Mouse (Mus musculus): ENCODE data around the gene Cdkn1a. TPM values are rescaled to one million over a fixed set of nuclear protein-coding genes. Genes with fewer than 3 reads are reported as not detected.
"Not testable (repeated sequence)": the region's sequence is repeated elsewhere in the genome, so short reads cannot be mapped to it uniquely, and the experiment has no call there.

The Cdkn1a gene
- not detected in 2 replicates for polyA plus RNA-seq (2012; ENCODE audit: insufficient read depth, insufficient read length, low replicate concordance, missing spikeins)

- TF ChIP-seq CTCF (IDR thresholded peaks at IDR 0.05; ENCODE audit: insufficient read depth, low read depth, low read length): no peak
- no peak for TF ChIP-seq POLR2A (IDR thresholded peaks at IDR 0.05; ENCODE audit: insufficient read depth, low read depth, low read length)
- Histone ChIP-seq H3K4me1 (ENCODE audit: control insufficient read depth, insufficient read depth, low read length) (peaks cover 10% of the 10 kb centered on the region; the same call in 1 of the 2 replicates), H3K4me3 (ENCODE audit: insufficient read depth, low read depth, low read length) (no peak within 1 kb of the TSS), H3K27ac (ENCODE audit: insufficient read depth, low read depth, low read length) (no peak within 1 kb of the TSS)
- 87% methylated on average over 3 of the region's 3 CpGs for WGBS
Measured at GRCm38 (mm10) chr17:29090776-29091175, at the start of gene Cdkn1a. Gene Cdkn1a, plus strand, starts transcription at chr17:29090976.

GRCm38 (mm10) chr17:29041632-29042031, 49.1 kb upstream of the Cdkn1a start:
- H3K27ac ChIP-seq (ENCODE audit: insufficient read depth, low read depth, low read length); H3K4me3 ChIP-seq (ENCODE audit: insufficient read depth, low read depth, low read length): not testable (repeated sequence)
- peaks cover 12% of the 10 kb centered on the region for H3K4me1 ChIP-seq (ENCODE audit: control insufficient read depth, insufficient read depth, low read length)
- 51% methylated on average over 3 of the region's 3 CpGs for WGBS

- H3K4me3 ChIP-seq (ENCODE audit: insufficient read depth, low read depth, low read length): no peak overlapping the region
- TF ChIP-seq CTCF (IDR thresholded peaks at IDR 0.05; ENCODE audit: insufficient read depth, low read depth, low read length) (no peak), POLR2A (IDR thresholded peaks at IDR 0.05; ENCODE audit: insufficient read depth, low read depth, low read length) (no peak)
- H3K27ac ChIP-seq (ENCODE audit: insufficient read depth, low read depth, low read length): no peak overlapping the region
- H3K4me1 ChIP-seq (ENCODE audit: control insufficient read depth, insufficient read depth, low read length): peaks cover 10% of the 10 kb centered on the region
Measured at GRCm38 (mm10) chr17:29042569-29042968, 48.2 kb upstream of the Cdkn1a start.

GRCm38 (mm10) chr17:29043583-29043982, 47.2 kb upstream of the Cdkn1a start:
- peaks cover 8% of the 10 kb centered on the region for H3K4me1 ChIP-seq (ENCODE audit: control insufficient read depth, insufficient read depth, low read length)
- TF ChIP-seq CTCF (IDR thresholded peaks at IDR 0.05; ENCODE audit: insufficient read depth, low read depth, low read length) (no peak), POLR2A (IDR thresholded peaks at IDR 0.05; ENCODE audit: insufficient read depth, low read depth, low read length) (no peak)
- 64% methylated on average over 3 of the region's 3 CpGs for WGBS

GRCm38 (mm10) chr17:29044146-29044924, 46.4 kb upstream of the Cdkn1a start:
- TF ChIP-seq POLR2A (IDR thresholded peaks at IDR 0.05; ENCODE audit: insufficient read depth, low read depth, low read length) (no peak), CTCF (IDR thresholded peaks at IDR 0.05; ENCODE audit: insufficient read depth, low read depth, low read length) (no peak)
- no peak overlapping the region for H3K4me3 ChIP-seq (ENCODE audit: insufficient read depth, low read depth, low read length)
- no peak overlapping the region for H3K27ac ChIP-seq (ENCODE audit: insufficient read depth, low read depth, low read length)
- H3K4me1 ChIP-seq (ENCODE audit: control insufficient read depth, insufficient read depth, low read length): peaks cover 9% of the 10 kb centered on the region
- 76% methylated on average over 6 of the region's 6 CpGs for WGBS

More at GRCm38 (mm10) chr17:29043583-29043982, 47.2 kb upstream of the Cdkn1a start:
- Histone ChIP-seq H3K4me3 (ENCODE audit: insufficient read depth, low read depth, low read length) (no peak overlapping the region), H3K27ac (ENCODE audit: insufficient read depth, low read depth, low read length) (no peak overlapping the region)

- no peak overlapping the region for H3K4me3 ChIP-seq (ENCODE audit: insufficient read depth, low read depth, low read length)
- TF ChIP-seq CTCF (IDR thresholded peaks at IDR 0.05; ENCODE audit: insufficient read depth, low read depth, low read length): no peak
- TF ChIP-seq POLR2A (IDR thresholded peaks at IDR 0.05; ENCODE audit: insufficient read depth, low read depth, low read length): no peak
- WGBS: 24% methylated on average over 1 of the region's 1 CpGs
- no peak overlapping the region for H3K27ac ChIP-seq (ENCODE audit: insufficient read depth, low read depth, low read length)
- H3K4me1 ChIP-seq (ENCODE audit: control insufficient read depth, insufficient read depth, low read length): peaks cover 5% of the 10 kb centered on the region; the same call in 1 of the 2 replicates
Measured at GRCm38 (mm10) chr17:29044925-29045319, 45.9 kb upstream of the Cdkn1a start.

GRCm38 (mm10) chr17:29045741-29046530, 44.8 kb upstream of the Cdkn1a start:
- no peak for TF ChIP-seq CTCF (IDR thresholded peaks at IDR 0.05; ENCODE audit: insufficient read depth, low read depth, low read length)
- TF ChIP-seq POLR2A (IDR thresholded peaks at IDR 0.05; ENCODE audit: insufficient read depth, low read depth, low read length): no peak
- H3K4me3 ChIP-seq (ENCODE audit: insufficient read depth, low read depth, low read length): no peak overlapping the region
- H3K27ac ChIP-seq (ENCODE audit: insufficient read depth, low read depth, low read length): no peak overlapping the region
- peaks cover 11% of the 10 kb centered on the region for H3K4me1 ChIP-seq (ENCODE audit: control insufficient read depth, insufficient read depth, low read length)
- 54% methylated on average over 12 of the region's 12 CpGs for WGBS

- H3K4me1 ChIP-seq (ENCODE audit: control insufficient read depth, insufficient read depth, low read length): peaks cover 14% of the 10 kb centered on the region
- no peak overlapping the region for H3K27ac ChIP-seq (ENCODE audit: insufficient read depth, low read depth, low read length)
- TF ChIP-seq POLR2A (IDR thresholded peaks at IDR 0.05; ENCODE audit: insufficient read depth, low read depth, low read length) (no peak), CTCF (IDR thresholded peaks at IDR 0.05; ENCODE audit: insufficient read depth, low read depth, low read length) (no peak)
- 88% methylated on average over 3 of the region's 3 CpGs for WGBS
- H3K4me3 ChIP-seq (ENCODE audit: insufficient read depth, low read depth, low read length): no peak overlapping the region
Measured at GRCm38 (mm10) chr17:29046863-29047262, 43.9 kb upstream of the Cdkn1a start.

Measured in olfactory bulb, adult 2 months (tissue).